Mouse (Mus musculus) limb, embryonic 11.5 days (tissue): ENCODE results near the gene Cd2. TPM values are rescaled to one million over a fixed set of nuclear protein-coding genes. Genes with fewer than 3 reads are reported as not detected.

Source experiments
- ATAC-seq: fragments of 200-750 bp; cut with Nextera tagmentation; 2 replicates; pipeline ENCODE4 v1.8.0; 2017; ENCODE audit warnings: low read depth; ENCODE audit not compliant: insufficient number of reproducible peaks, low FRiP score, low TSS enrichment
- DNase-seq: peaks from one replicate; pipeline ENCODE4 v3.0.0-alpha.2; 2015; ENCODE audit warnings: low spot score
- H3K27ac ChIP-seq: fragments of 300-500 bp; sonication (generic); replicated peaks from 2 replicates; pipeline ENCODE4 v1.5.1; 2014; ENCODE audit warnings: low read depth, mild to moderate bottlenecking, low read length
- H3K27me3 ChIP-seq: fragments of 300-500 bp; sonication (generic); 2 replicates; pipeline ENCODE4 v1.6.1; 2014; ENCODE audit warnings: mild to moderate bottlenecking, low read length, mixed read lengths; ENCODE audit not compliant: control insufficient read depth, insufficient read depth
- H3K36me3 ChIP-seq: fragments of 300-500 bp; sonication (generic); 2 replicates; pipeline ENCODE4 v1.6.1; 2014; ENCODE audit warnings: mild to moderate bottlenecking, low read length, moderate library complexity, mixed read lengths; ENCODE audit not compliant: control insufficient read depth, insufficient read depth
- H3K4me1 ChIP-seq: fragments of 300-500 bp; sonication (generic); 2 replicates; pipeline ENCODE4 v1.6.1; 2014; ENCODE audit warnings: low read length, mixed read lengths; ENCODE audit not compliant: control insufficient read depth, insufficient read depth
- H3K4me2 ChIP-seq: fragments of 300-500 bp; sonication (generic); 2 replicates; pipeline ENCODE4 v1.6.1; 2014; ENCODE audit warnings: low read depth, mild to moderate bottlenecking, moderate library complexity; ENCODE audit not compliant: severe bottlenecking
- H3K4me3 ChIP-seq: fragments of 300-500 bp; sonication (generic); 2 replicates; pipeline ENCODE4 v1.5.1; 2014; ENCODE audit warnings: low read depth, low read length
- H3K9ac ChIP-seq: fragments of 300-500 bp; sonication (generic); 2 replicates; pipeline ENCODE4 v1.6.1; 2014; ENCODE audit warnings: mild to moderate bottlenecking, low read length
- H3K9me3 ChIP-seq: fragments of 300-500 bp; sonication (generic); 2 replicates; pipeline ENCODE4 v1.6.1; 2016; ENCODE audit warnings: low read length; ENCODE audit not compliant: control insufficient read depth
- WGBS: fragments of 180-500 bp; shearing (Covaris S2); extraction: QIAGEN DNeasy Blood & Tissue Kit; methylation state at CpG from one replicate; pipeline ENCODE4 v1.1.7; 2014; 5-methylcytosine and 5-hydroxymethylcytosine counted together
- polyA plus RNA-seq: library from polyadenylated mRNA; unstranded; fragments of >200 nt; fragmentation: Nextera tagmentation; extraction: Ambion mirVana; gene quantifications from 2 replicates; pipeline ENCODE4 v1.2.1, GENCODE M21; 2014

The Cd2 gene
- polyA plus RNA-seq, 1 experiment from 2014 or later = not detected

DNA sequence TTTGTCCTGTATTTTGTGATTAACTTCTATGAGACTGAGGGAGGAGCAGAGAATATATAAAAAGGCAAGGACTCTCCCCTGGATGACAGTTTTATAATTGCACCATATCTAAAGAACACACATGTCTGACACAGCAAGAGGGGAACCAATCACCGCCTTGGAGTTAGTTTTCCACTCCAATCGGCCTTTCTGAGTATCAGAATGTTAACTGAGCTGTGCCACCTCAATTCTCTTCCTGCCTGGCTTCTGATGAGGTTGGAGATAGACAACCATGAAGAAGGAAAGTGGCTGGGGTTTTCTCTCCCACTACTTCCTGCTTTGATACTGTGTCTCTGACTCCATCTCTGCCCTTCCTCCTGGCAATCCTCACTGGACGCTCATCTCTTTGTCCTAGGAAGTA, 42.5 kb downstream of the Cd2 start:
- no peak overlapping the region for H3K9ac ChIP-seq
- no peaks in the 10 kb centered on the region for H3K4me1 ChIP-seq
- H3K9me3 ChIP-seq = no peaks in the 10 kb centered on the region
- no peak overlapping the region for H3K27ac ChIP-seq
- no peaks in the 10 kb centered on the region for H3K27me3 ChIP-seq
- H3K4me3 ChIP-seq = no peak overlapping the region
- no peak overlapping the region for H3K4me2 ChIP-seq
- DNase-seq = no peak
- H3K36me3 ChIP-seq = no peaks in the 10 kb centered on the region
- 78% methylated on average over 3 of the region's 3 CpGs for WGBS
- ATAC-seq = no peak

GRCm38 (mm10) chr3:101243002-101243401, 44.7 kb downstream of the Cd2 start:
- Histone ChIP-seq H3K4me2 (no peak overlapping the region), H3K36me3 (no peaks in the 10 kb centered on the region), H3K9ac (no peak overlapping the region), H3K9me3 (no peaks in the 10 kb centered on the region), H3K4me3 (no peak overlapping the region), H3K4me1 (no peaks in the 10 kb centered on the region), H3K27ac (no peak overlapping the region), H3K27me3 (no peaks in the 10 kb centered on the region)
- 73% methylated on average over 2 of the region's 2 CpGs for WGBS
- no peak for DNase-seq
- ATAC-seq = no peak

DNA sequence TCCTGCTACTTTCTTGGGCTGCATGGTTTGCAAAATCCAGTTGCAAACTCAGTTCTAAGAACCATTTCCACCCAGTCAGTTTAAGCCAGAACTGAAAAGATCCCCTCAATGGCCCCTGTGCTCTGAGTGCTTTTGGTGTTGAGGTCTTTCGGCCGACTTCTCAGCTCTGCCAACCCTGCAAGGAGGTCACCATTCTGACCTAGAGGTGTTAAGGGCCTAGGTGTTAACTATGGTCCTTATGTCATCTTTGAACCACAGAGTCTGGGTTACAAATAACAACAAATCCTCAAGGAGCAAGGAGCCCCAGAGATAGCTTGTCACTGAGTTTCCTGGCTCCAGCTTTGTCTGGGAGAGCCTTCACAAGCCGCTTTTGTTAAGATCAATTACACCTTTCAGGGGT, 45.9 kb downstream of the Cd2 start:
- no peak for ATAC-seq
- no peaks in the 10 kb centered on the region for H3K36me3 ChIP-seq
- no peak overlapping the region for H3K4me2 ChIP-seq
- 23% methylated on average over 3 of the region's 3 CpGs for WGBS
- no peaks in the 10 kb centered on the region for H3K9me3 ChIP-seq
- DNase-seq = peak; percentile 67
- H3K4me3 ChIP-seq = no peak overlapping the region
- H3K9ac ChIP-seq = no peak overlapping the region
- no peaks in the 10 kb centered on the region for H3K27me3 ChIP-seq
- H3K4me1 ChIP-seq = peaks cover 7% of the 10 kb centered on the region; the same call in 1 of the 2 replicates
- H3K27ac ChIP-seq = no peak overlapping the region

DNA sequence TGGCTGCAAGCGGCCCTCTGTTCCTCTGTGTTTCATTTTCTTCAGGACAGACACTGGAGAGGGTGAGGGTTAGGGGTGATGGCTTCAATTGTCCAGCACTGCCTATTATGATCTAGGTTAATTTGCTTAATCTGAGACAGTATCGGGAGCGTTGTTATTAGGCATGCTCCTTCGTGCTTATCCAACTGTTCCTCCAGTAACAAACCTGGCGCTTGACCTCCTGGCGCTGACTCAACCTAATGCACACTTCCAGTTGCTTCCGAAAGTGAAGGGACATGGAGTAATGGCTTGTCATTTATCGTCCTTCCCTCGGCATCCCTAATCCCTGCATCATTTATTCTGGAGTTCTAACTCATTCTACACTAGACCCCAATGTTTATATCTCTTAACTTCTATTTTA, 46.9 kb downstream of the Cd2 start:
- Histone ChIP-seq H3K4me3 (no peak overlapping the region), H3K4me2 (no peak overlapping the region), H3K27ac (no peak overlapping the region), H3K9me3 (no peaks in the 10 kb centered on the region), H3K9ac (no peak overlapping the region), H3K27me3 (no peaks in the 10 kb centered on the region), H3K4me1 (peaks cover 7% of the 10 kb centered on the region; the same call in 1 of the 2 replicates), H3K36me3 (no peaks in the 10 kb centered on the region)
- DNase-seq = no peak
- no peak for ATAC-seq
- 75% methylated on average over 9 of the region's 9 CpGs for WGBS

DNA sequence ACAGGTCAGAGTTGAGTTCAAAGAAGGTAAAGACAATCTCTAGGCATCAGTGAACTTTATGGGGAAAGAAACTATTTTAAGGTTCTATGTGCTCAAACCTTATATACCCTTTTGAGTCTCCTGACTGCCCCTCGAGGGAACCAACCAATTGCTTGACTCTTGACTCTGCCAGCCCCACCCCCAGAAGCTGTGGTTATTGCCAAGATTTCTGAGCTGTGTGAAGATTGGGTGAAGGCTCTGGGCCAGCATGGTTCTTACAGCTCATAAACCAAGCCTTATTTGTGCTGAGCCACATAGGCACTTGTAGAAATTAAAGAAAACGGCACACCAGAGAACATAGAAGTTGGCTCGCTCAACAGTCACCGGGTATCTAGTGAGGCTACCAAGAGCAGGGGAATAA, 48.5 kb downstream of the Cd2 start:
- no peak for DNase-seq
- H3K4me2 ChIP-seq = no peak overlapping the region
- H3K27ac ChIP-seq = no peak overlapping the region
- ATAC-seq = no peak
- peaks cover 7% of the 10 kb centered on the region; the same call in 1 of the 2 replicates for H3K4me1 ChIP-seq
- H3K9me3 ChIP-seq = no peaks in the 10 kb centered on the region
- 84% methylated on average over 4 of the region's 4 CpGs for WGBS
- H3K4me3 ChIP-seq = no peak overlapping the region
- H3K9ac ChIP-seq = no peak overlapping the region
- H3K36me3 ChIP-seq = no peaks in the 10 kb centered on the region
- H3K27me3 ChIP-seq = no peaks in the 10 kb centered on the region

DNA sequence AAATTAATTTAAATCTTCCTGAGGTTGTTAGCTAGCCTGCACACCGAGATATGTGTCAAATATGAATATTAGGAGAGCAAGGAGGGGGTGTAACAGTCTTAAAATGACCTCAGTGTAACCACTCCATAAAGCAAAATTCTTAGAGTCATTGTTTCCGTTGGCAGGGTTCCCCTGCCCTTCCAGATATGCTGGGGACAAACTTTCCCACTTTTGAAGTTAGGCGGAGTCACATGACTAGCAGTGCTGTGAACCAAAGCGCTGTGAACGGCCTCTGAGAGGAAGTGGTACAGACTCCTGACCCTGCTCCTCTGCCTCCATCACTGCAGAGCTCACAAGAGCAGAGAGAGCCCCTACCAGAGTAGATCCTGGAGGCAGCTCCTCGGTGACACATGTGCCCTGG, 49.0 kb downstream of the Cd2 start:
- 89% methylated on average over 6 of the region's 6 CpGs for WGBS
- DNase-seq (no peak), ATAC-seq (no peak)
- Histone ChIP-seq H3K9me3 (no peaks in the 10 kb centered on the region), H3K27ac (no peak overlapping the region), H3K9ac (no peak overlapping the region), H3K27me3 (no peaks in the 10 kb centered on the region), H3K4me3 (no peak overlapping the region), H3K36me3 (no peaks in the 10 kb centered on the region), H3K4me2 (no peak overlapping the region), H3K4me1 (peaks cover 7% of the 10 kb centered on the region; the same call in 1 of the 2 replicates)

- H3K4me2 ChIP-seq = no peak overlapping the region
- no peaks in the 10 kb centered on the region for H3K27me3 ChIP-seq
- H3K27ac ChIP-seq = no peak overlapping the region
- H3K36me3 ChIP-seq = no peaks in the 10 kb centered on the region
- 44% methylated on average over 16 of the region's 16 CpGs for WGBS
- H3K9ac ChIP-seq = no peak overlapping the region
- DNase-seq (no peak), ATAC-seq (no peak)
- no peak overlapping the region for H3K4me3 ChIP-seq
- H3K4me1 ChIP-seq = peaks cover 7% of the 10 kb centered on the region; the same call in 1 of the 2 replicates
- H3K9me3 ChIP-seq = no peaks in the 10 kb centered on the region
Measured at GRCm38 (mm10) chr3:101236995-101237808, 50.5 kb downstream of the Cd2 start.

GRCm38 (mm10) chr3:101236261-101236660, 51.5 kb downstream of the Cd2 start:
- peaks cover 7% of the 10 kb centered on the region; the same call in 1 of the 2 replicates for H3K4me1 ChIP-seq
- no peak overlapping the region for H3K27ac ChIP-seq
- WGBS = 49% methylated on average over 15 of the region's 15 CpGs
- no peaks in the 10 kb centered on the region for H3K9me3 ChIP-seq
- no peaks in the 10 kb centered on the region for H3K36me3 ChIP-seq
- no peak overlapping the region for H3K4me2 ChIP-seq
- H3K27me3 ChIP-seq = no peaks in the 10 kb centered on the region
- no peak overlapping the region for H3K4me3 ChIP-seq
- no peak for ATAC-seq
- DNase-seq = no peak
- no peak overlapping the region for H3K9ac ChIP-seq
